Mouse (Mus musculus): ENCODE data around the gene Zswim8. TPM values are rescaled to one million over a fixed set of nuclear protein-coding genes. Genes with fewer than 3 reads are reported as not detected.
A peak's percentile ranks its signal among the peaks of the same experiment; 100 is the strongest.

Gene Zswim8
- polyA plus RNA-seq, 2 experiments, result 3.1 to 16.8 TPM

DNA sequence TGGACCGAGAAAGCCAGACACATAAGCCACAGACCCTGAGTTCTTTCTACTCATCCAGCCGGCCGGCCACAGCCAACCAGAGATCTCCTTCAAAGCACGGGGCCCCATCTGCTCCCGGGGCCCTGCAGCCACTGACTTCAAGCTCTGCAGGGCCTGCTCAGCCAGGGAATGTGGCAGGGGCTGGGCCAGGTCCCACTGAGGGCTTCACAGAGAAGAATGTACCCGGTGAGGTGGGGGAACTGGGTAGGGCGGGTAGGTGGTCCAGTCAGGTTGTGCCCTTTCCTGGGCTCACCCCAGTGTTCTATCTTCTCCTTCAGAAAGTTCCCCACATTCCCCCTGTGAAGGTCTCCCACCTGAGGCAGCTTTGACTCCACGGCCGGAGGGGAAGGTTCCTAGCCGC lies 11.1 kb downstream of the Zswim8 start:
- TF ChIP-seq EP300 (IDR thresholded peaks at IDR 0.05; ENCODE audit: low read depth) (no peak), CTCF (IDR thresholded peaks at IDR 0.05; ENCODE audit: low read depth) (no peak)
- no peak overlapping the region for H3K4me2 ChIP-seq (ENCODE audit: low read depth)
- H3K9ac ChIP-seq (replicated peaks), result no peak overlapping the region
- H3K36me3 ChIP-seq (replicated peaks; ENCODE audit: control insufficient read depth, insufficient read depth, low read depth), result peaks cover 29% of the 10 kb centered on the region
- H3K27me3 ChIP-seq (ENCODE audit: control insufficient read depth, insufficient read depth, low read length), result no peaks in the 10 kb centered on the region
- WGBS (ENCODE audit: insufficient replicate concordance), result 75% methylated on average over 10 of the region's 10 CpGs
- no peak overlapping the region for H3K27ac ChIP-seq
- no peak overlapping the region for H3K4me3 ChIP-seq (ENCODE audit: insufficient read depth in 1 of 2, low read depth in 2 of 2, low read length in 2 of 2)
- H3K9me3 ChIP-seq (ENCODE audit: control insufficient read depth, low read length), result no peaks in the 10 kb centered on the region
- DNase-seq (ENCODE audit: low read depth in 3 of 3, low spot score in 3 of 3), result no peak
- no peak for ATAC-seq (ENCODE audit: insufficient read depth)
- peaks cover 0 to 6% of the 10 kb centered on the region in 2 experiments; a peak in 2 of 4 replicates for H3K4me1 ChIP-seq (replicated peaks; ENCODE audit: control insufficient read depth in 2 of 2, insufficient read depth in 2 of 2, low read length in 1 of 2)

DNA sequence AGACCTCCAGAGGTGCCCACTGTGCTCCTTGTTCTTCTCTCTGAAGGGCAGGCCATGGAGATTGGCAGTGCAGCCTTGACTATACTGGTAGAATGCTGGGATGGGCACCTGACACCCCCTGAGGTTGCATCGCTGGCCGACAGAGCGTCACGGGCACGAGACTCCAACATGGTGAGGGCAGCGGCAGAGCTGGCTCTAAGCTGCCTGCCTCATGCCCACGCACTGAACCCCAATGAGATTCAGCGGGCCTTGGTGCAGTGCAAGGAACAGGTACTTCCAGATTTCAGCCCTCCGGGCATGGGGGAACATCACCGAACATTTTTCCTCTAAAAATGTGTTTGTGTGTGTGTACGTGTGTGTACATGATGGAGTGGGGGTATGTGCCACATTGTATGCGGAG lies 12.4 kb downstream of the Zswim8 start:
- TF ChIP-seq CTCF (IDR thresholded peaks at IDR 0.05; ENCODE audit: low read depth) (no peak), EP300 (IDR thresholded peaks at IDR 0.05; ENCODE audit: low read depth) (no peak)
- Histone ChIP-seq H3K27ac (no peak overlapping the region), H3K36me3 (replicated peaks; ENCODE audit: control insufficient read depth, insufficient read depth, low read depth) (peaks cover 42% of the 10 kb centered on the region), H3K9ac (replicated peaks) (no peak overlapping the region), H3K27me3 (ENCODE audit: control insufficient read depth, insufficient read depth, low read length) (no peaks in the 10 kb centered on the region), H3K9me3 (ENCODE audit: control insufficient read depth, low read length) (no peaks in the 10 kb centered on the region), H3K4me2 (ENCODE audit: low read depth) (no peak overlapping the region), H3K4me3 (ENCODE audit: insufficient read depth in 1 of 2, low read depth in 2 of 2, low read length in 2 of 2) (no peak overlapping the region), H3K4me1 (replicated peaks; ENCODE audit: control insufficient read depth in 2 of 2, insufficient read depth in 2 of 2, low read length in 1 of 2) (peaks cover 0 to 6% of the 10 kb centered on the region in 2 experiments; a peak in 2 of 4 replicates)
- ATAC-seq (ENCODE audit: insufficient read depth) (no peak), DNase-seq (ENCODE audit: low read depth in 3 of 3, low spot score in 3 of 3) (no peak)
- WGBS (ENCODE audit: insufficient replicate concordance), result 83% methylated on average over 12 of the region's 12 CpGs

DNA sequence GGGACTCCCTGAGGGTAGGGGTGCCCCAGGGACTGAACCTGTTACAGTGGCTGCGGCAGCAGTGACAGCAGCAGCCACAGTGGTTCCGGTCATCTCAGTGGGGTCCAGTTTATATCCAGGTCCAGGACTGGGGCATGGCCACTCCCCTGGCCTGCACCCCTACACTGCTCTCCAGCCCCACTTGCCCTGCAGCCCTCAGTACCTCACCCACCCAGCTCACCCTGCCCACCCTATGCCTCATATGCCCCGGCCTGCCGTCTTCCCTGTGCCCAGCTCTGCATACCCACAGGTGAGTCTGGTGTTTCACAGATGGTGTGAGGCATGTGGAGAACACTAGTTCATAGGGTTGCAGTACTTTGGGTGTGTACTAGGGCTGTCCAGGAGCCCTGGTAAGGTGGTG lies 14.0 kb downstream of the Zswim8 start:
- no peaks in the 10 kb centered on the region for H3K9me3 ChIP-seq (ENCODE audit: control insufficient read depth, low read length)
- H3K4me3 ChIP-seq (ENCODE audit: insufficient read depth in 1 of 2, low read depth in 2 of 2, low read length in 2 of 2), result no peak overlapping the region
- DNase-seq (ENCODE audit: low read depth in 3 of 3, low spot score in 3 of 3) (no peak), ATAC-seq (ENCODE audit: insufficient read depth) (no peak)
- peaks cover 52% of the 10 kb centered on the region for H3K36me3 ChIP-seq (replicated peaks; ENCODE audit: control insufficient read depth, insufficient read depth, low read depth)
- TF ChIP-seq EP300 (IDR thresholded peaks at IDR 0.05; ENCODE audit: low read depth) (no peak), CTCF (IDR thresholded peaks at IDR 0.05; ENCODE audit: low read depth) (no peak)
- no peaks in the 10 kb centered on the region for H3K27me3 ChIP-seq (ENCODE audit: control insufficient read depth, insufficient read depth, low read length)
- peaks cover 10 to 16% of the 10 kb centered on the region in 2 experiments for H3K4me1 ChIP-seq (replicated peaks; ENCODE audit: control insufficient read depth in 2 of 2, insufficient read depth in 2 of 2, low read length in 1 of 2)
- no peak overlapping the region for H3K9ac ChIP-seq (replicated peaks)
- WGBS (ENCODE audit: insufficient replicate concordance), result 82% methylated on average over 4 of the region's 4 CpGs
- no peak overlapping the region for H3K4me2 ChIP-seq (ENCODE audit: low read depth)
- H3K27ac ChIP-seq, result no peak overlapping the region

DNA sequence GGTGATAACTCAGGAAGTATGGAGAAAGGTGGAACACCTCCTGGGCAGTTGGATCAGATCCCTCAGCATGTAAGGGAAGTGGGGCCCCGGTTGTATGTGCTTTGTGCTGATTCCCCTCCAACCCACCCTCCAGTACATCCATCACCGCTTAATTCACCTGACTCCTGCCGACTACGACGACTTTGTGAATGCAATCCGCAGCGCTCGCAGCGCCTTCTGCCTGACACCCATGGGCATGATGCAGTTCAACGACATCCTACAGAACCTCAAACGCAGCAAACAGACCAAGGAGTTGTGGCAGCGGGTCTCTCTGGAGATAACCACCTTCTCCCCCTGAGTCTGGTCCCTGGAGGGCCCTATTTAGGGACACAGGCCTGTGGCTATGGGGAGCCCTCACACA lies 15.7 kb downstream of the Zswim8 start:
- no peak overlapping the region for H3K9ac ChIP-seq (replicated peaks)
- ATAC-seq (ENCODE audit: insufficient read depth), result no peak
- DNase-seq (ENCODE audit: low read depth in 3 of 3, low spot score in 3 of 3), result no peak
- peaks cover 10 to 16% of the 10 kb centered on the region in 2 experiments for H3K4me1 ChIP-seq (replicated peaks; ENCODE audit: control insufficient read depth in 2 of 2, insufficient read depth in 2 of 2, low read length in 1 of 2)
- TF ChIP-seq EP300 (IDR thresholded peaks at IDR 0.05; ENCODE audit: low read depth) (no peak), CTCF (IDR thresholded peaks at IDR 0.05; ENCODE audit: low read depth) (no peak)
- no peak overlapping the region for H3K4me2 ChIP-seq (ENCODE audit: low read depth)
- H3K27me3 ChIP-seq (ENCODE audit: control insufficient read depth, insufficient read depth, low read length), result no peaks in the 10 kb centered on the region
- peaks cover 63% of the 10 kb centered on the region for H3K36me3 ChIP-seq (replicated peaks; ENCODE audit: control insufficient read depth, insufficient read depth, low read depth)
- H3K27ac ChIP-seq, result no peak overlapping the region
- H3K9me3 ChIP-seq (ENCODE audit: control insufficient read depth, low read length), result no peaks in the 10 kb centered on the region
- 87% methylated on average over 12 of the region's 12 CpGs for WGBS (ENCODE audit: insufficient replicate concordance)
- no peak overlapping the region for H3K4me3 ChIP-seq (ENCODE audit: insufficient read depth in 1 of 2, low read depth in 2 of 2, low read length in 2 of 2)

DNA sequence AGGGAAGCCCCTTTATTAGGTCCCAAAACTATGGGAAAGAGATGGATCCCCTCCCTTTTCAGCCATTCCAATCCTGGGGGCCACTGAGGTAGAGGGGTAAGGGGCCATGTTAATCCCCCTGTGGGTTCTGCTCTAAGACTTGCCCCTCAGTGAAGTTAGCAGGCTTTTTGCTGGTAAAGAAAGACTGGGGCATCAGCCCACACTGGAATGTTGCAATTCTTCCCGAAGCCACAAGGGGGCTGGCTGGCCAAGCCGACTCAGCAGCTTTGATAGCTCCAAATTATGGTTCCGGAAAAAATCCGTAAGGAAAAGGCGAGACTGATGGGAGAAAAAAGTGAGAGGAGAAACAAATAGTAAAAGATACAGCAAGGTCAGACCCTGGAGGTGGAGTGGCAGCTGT lies 16.7 kb downstream of the Zswim8 start:
- ATAC-seq (ENCODE audit: insufficient read depth) (no peak), DNase-seq (ENCODE audit: low read depth in 3 of 3, low spot score in 3 of 3) (no peak)
- Histone ChIP-seq H3K9ac (replicated peaks) (no peak overlapping the region), H3K4me1 (replicated peaks; ENCODE audit: control insufficient read depth in 2 of 2, insufficient read depth in 2 of 2, low read length in 1 of 2) (peaks cover 10 to 16% of the 10 kb centered on the region in 2 experiments), H3K27ac (no peak overlapping the region), H3K9me3 (ENCODE audit: control insufficient read depth, low read length) (no peaks in the 10 kb centered on the region), H3K36me3 (replicated peaks; ENCODE audit: control insufficient read depth, insufficient read depth, low read depth) (peaks cover 69% of the 10 kb centered on the region), H3K4me2 (ENCODE audit: low read depth) (no peak overlapping the region), H3K27me3 (ENCODE audit: control insufficient read depth, insufficient read depth, low read length) (no peaks in the 10 kb centered on the region), H3K4me3 (ENCODE audit: insufficient read depth in 1 of 2, low read depth in 2 of 2, low read length in 2 of 2) (no peak overlapping the region)
- WGBS (ENCODE audit: insufficient replicate concordance), result 35% methylated on average over 5 of the region's 5 CpGs
- TF ChIP-seq EP300 (IDR thresholded peaks at IDR 0.05; ENCODE audit: low read depth) (no peak), CTCF (IDR thresholded peaks at IDR 0.05; ENCODE audit: low read depth) (peak; percentile 89)
